Mouse (Mus musculus): ENCODE measurements around the gene Rngtt.

GRCm38 (mm10) chr4:33405723-33406293 lies 95.7 kb downstream of the Rngtt start:
- TF ChIP-seq CTCF (IDR thresholded peaks at IDR 0.05; ENCODE audit: insufficient read depth, low read depth, low read length) (no peak), POLR2A (IDR thresholded peaks at IDR 0.05; ENCODE audit: insufficient read depth, low read depth, low read length) (no peak)

Measured in olfactory bulb, adult 2 months (tissue).